Mouse (Mus musculus) intestine, embryonic 14.5 days (tissue): Measurements from ENCODE around the gene Lrba. TPM values are rescaled to one million over a fixed set of nuclear protein-coding genes. Genes with fewer than 3 reads are reported as not detected.

Experiments
- ATAC-seq: fragments of 200-750 bp; cut with Nextera tagmentation; replicated peaks from 2 replicates; pipeline ENCODE4 v1.8.0; 2017; ENCODE audit warnings: low read depth, moderate number of reproducible peaks, moderate TSS enrichment, moderate library complexity; ENCODE audit not compliant: low FRiP score, low TSS enrichment
- DNase-seq: peaks from one replicate; pipeline ENCODE4 v3.0.0-alpha.2; 2018; ENCODE audit warnings: low spot score
- H3K27ac ChIP-seq: fragments of 300-500 bp; sonication (generic); 2 replicates; pipeline ENCODE4 v1.5.1; 2014; ENCODE audit warnings: low read depth, mild to moderate bottlenecking, control low read depth
- H3K27me3 ChIP-seq: fragments of 300-500 bp; sonication (generic); replicated peaks from 2 replicates; pipeline ENCODE4 v1.6.1; 2014; ENCODE audit warnings: low read length, control low read depth; ENCODE audit not compliant: control insufficient read depth, insufficient read depth
- H3K36me3 ChIP-seq: fragments of 300-500 bp; sonication (generic); 2 replicates; pipeline ENCODE4 v1.6.1; 2014; ENCODE audit warnings: low read length, control low read depth; ENCODE audit not compliant: control insufficient read depth, insufficient read depth
- H3K4me1 ChIP-seq: fragments of 300-500 bp; sonication (generic); replicated peaks from 2 replicates; pipeline ENCODE4 v1.6.1; 2014; ENCODE audit warnings: low read length, control low read depth, mixed read lengths; ENCODE audit not compliant: control insufficient read depth, insufficient read depth
- H3K4me2 ChIP-seq: fragments of 300-500 bp; sonication (generic); 2 replicates; pipeline ENCODE4 v1.6.1; 2014; ENCODE audit warnings: low read length
- H3K4me3 ChIP-seq: fragments of 300-500 bp; sonication (generic); 2 replicates; pipeline ENCODE4 v1.5.1; 2014; ENCODE audit warnings: low read depth, low read length, control low read depth, mixed read lengths
- H3K9ac ChIP-seq: fragments of 300-500 bp; sonication (generic); 2 replicates; pipeline ENCODE4 v1.6.1; 2014; ENCODE audit warnings: mild to moderate bottlenecking, low read length
- H3K9me3 ChIP-seq: fragments of 300-500 bp; sonication (generic); 2 replicates; pipeline ENCODE4 v1.6.1; 2016; ENCODE audit warnings: low read length, control low read depth; ENCODE audit not compliant: control insufficient read depth
- WGBS: fragments of 180-500 bp; shearing (Covaris S2); extraction: QIAGEN DNeasy Blood & Tissue Kit; methylation state at CpG from one replicate; pipeline ENCODE4 v1.1.7; 2014; 5-methylcytosine and 5-hydroxymethylcytosine counted together
- polyA plus RNA-seq: library from polyadenylated mRNA; unstranded; fragments of >200 nt; fragmentation: Nextera tagmentation; extraction: Ambion mirVana; gene quantifications from 2 replicates; pipeline ENCODE4 v1.2.1, GENCODE M21; 2014

The Lrba gene
- polyA plus RNA-seq, 1 experiment from 2014 or later, result 14.1 TPM

DNA sequence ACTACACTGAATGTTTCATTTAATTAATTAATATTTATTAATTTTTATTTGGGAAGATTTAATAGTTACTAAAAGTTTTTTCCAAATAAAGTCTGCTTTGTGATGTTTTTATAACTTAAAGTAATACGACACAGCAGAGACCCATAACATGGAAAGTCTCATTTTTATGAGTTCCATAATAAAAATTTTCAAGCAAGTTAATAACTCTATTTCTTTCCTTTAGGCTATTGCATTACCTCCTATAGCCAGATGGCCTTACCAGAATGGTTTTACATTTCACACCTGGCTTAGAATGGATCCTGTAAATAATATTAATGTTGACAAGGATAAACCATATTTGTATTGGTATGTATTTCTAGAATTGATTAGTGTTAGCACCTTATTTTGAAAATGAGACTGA, 70.4 kb downstream of the Lrba start:
- H3K9ac ChIP-seq, result no peak overlapping the region
- H3K9me3 ChIP-seq, result no peaks in the 10 kb centered on the region
- H3K27ac ChIP-seq, result no peak overlapping the region
- WGBS, result 88% methylated on average over 1 of the region's 1 CpGs
- no peaks in the 10 kb centered on the region for H3K27me3 ChIP-seq
- no peak overlapping the region for H3K4me2 ChIP-seq
- DNase-seq (no peak), ATAC-seq (no peak)
- H3K36me3 ChIP-seq, result no peaks in the 10 kb centered on the region
- H3K4me1 ChIP-seq, result no peaks in the 10 kb centered on the region
- no peak overlapping the region for H3K4me3 ChIP-seq

DNA sequence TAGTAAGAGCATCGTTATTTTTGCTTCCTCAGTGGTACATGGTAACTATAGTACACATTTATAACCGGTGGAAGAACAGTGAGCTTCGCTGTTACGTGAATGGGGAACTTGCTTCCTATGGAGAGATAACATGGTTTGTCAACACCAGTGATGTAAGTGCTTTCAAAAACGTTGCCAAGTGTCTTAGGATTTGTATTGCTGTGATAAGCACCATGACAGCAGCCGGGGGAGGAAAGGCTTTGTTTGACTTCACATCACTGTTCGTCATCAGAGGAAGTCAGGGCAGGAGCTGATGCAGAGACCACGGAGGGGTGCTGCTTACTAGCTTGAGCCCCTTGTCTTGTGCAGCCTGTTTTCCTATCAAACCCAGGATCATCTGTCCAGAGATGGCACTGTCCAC, 71.7 kb downstream of the Lrba start:
- ATAC-seq (no peak), DNase-seq (no peak)
- Histone ChIP-seq H3K4me1 (no peaks in the 10 kb centered on the region), H3K9me3 (no peaks in the 10 kb centered on the region), H3K36me3 (no peaks in the 10 kb centered on the region), H3K27me3 (no peaks in the 10 kb centered on the region), H3K4me3 (no peak overlapping the region), H3K9ac (no peak overlapping the region), H3K4me2 (no peak overlapping the region), H3K27ac (no peak overlapping the region)
- WGBS, result 61% methylated on average over 8 of the region's 8 CpGs

DNA sequence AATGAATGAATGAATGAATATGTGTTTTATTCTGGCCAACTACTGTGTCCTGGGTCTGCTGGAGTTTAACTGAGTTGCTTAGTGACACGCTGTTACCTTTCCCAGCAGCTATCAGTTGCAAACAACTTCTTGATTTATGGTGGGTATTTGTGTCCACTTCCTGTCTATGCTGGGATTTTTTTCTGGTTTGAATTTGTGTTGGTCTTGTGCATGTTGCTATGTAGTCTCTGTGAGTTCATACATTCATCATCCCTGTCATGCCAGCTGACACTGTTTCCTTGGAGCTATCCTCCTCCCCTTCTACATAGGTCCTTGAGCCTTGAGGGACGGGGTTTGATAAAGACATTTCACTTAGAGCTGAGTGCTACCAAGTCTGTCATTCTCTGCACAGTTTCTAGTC, 84.4 kb downstream of the Lrba start:
- ATAC-seq (no peak), DNase-seq (no peak)
- Histone ChIP-seq H3K36me3 (no peaks in the 10 kb centered on the region), H3K4me2 (no peak overlapping the region), H3K27ac (no peak overlapping the region), H3K9ac (no peak overlapping the region), H3K27me3 (no peaks in the 10 kb centered on the region), H3K4me3 (no peak overlapping the region), H3K9me3 (no peaks in the 10 kb centered on the region), H3K4me1 (no peaks in the 10 kb centered on the region)
- WGBS, result 54% methylated on average over 2 of the region's 2 CpGs

DNA sequence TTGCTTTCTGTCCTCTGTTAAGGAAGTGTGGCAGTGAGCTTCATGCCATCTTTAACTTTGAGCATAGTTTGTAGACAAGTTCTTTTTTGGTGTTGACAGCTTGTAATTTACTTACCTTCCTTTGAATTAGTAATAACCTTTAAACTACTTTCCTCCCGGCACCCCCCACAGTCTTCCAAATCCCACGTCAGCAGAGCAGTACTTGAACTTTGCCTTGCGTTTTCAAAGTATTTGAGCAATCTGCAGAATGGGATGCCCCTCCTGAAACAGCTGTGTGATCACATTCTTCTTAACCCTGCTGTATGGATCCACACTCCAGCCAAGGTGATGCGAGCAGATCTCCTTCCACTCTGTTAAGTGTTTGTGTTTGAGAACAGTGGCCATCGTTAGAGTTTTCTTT, 85.7 kb downstream of the Lrba start:
- DNase-seq (no peak), ATAC-seq (no peak)
- Histone ChIP-seq H3K9me3 (no peaks in the 10 kb centered on the region), H3K4me1 (no peaks in the 10 kb centered on the region), H3K4me2 (no peak overlapping the region), H3K27ac (no peak overlapping the region), H3K4me3 (no peak overlapping the region), H3K9ac (no peak overlapping the region), H3K36me3 (no peaks in the 10 kb centered on the region), H3K27me3 (no peaks in the 10 kb centered on the region)
- WGBS, result 71% methylated on average over 5 of the region's 5 CpGs

DNA sequence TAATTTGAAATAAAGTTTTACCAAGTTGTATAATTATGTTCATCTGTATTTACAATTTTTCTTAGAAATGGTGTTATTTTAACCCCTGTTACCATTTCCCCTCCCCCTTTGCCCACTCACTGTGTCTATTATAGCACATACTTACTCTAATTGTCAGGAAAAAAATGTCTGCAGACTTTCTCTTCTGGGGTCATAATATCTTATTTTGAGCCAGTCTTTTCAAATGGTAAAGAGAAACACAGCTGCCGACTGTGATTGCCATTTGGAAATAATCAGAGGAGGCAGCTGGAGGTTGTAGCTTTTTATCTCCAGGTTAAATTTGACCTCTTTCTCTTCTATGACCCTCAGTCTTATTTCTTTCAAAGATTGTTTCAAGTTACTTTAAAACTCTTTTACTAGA, 86.9 kb downstream of the Lrba start:
- ATAC-seq, result no peak
- Histone ChIP-seq H3K9me3 (no peaks in the 10 kb centered on the region), H3K27ac (no peak overlapping the region), H3K4me2 (no peak overlapping the region), H3K4me1 (no peaks in the 10 kb centered on the region), H3K36me3 (no peaks in the 10 kb centered on the region), H3K27me3 (no peaks in the 10 kb centered on the region), H3K4me3 (no peak overlapping the region), H3K9ac (no peak overlapping the region)
- 45% methylated on average over 1 of the region's 1 CpGs for WGBS
- no peak for DNase-seq

DNA sequence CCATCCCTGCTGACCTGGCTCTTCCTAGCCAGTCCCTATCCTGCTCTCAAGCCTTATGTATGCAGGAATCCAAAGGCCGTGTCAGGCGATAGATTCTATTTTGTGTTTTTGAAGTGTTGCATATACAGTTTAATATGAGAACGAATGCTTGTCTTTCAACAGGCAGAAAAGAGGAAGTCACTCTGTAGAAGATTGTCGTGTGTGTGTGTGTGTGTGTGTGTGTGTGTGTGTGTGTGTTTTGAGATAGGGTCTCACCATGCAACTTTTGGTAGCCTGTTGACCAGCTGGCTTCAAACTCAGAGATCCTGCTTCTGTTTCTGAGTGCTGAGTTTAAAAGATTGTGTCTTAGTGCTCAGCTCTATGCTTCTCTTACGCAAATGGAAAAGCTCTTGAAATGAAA, 93.2 kb downstream of the Lrba start:
- ATAC-seq (no peak), DNase-seq (no peak)
- WGBS, result 82% methylated on average over 5 of the region's 5 CpGs
- Histone ChIP-seq H3K4me2 (no peak overlapping the region), H3K9me3 (no peaks in the 10 kb centered on the region), H3K27ac (no peak overlapping the region), H3K36me3 (no peaks in the 10 kb centered on the region), H3K27me3 (no peaks in the 10 kb centered on the region), H3K4me1 (no peaks in the 10 kb centered on the region), H3K9ac (no peak overlapping the region), H3K4me3 (no peak overlapping the region)

DNA sequence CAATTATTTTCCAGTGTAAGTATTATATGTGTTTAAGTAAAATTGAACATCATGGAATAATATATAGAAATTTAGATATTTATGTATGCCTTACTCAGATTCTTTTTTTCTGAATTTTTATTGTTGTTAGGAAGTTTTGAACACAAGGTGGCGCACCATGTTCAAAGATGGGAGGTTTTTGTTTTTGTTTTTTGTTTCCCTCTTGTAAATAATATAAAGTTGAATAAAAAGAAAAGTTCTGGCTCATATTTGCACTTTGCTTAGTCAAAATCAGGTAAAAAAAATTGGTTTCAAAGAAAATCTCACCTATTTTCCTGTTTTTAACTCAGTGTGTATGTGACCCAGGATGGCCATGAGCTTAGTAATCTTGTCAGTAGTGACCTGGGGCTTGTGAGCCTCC, 104.1 kb downstream of the Lrba start:
- Histone ChIP-seq H3K4me3 (no peak overlapping the region), H3K9me3 (no peaks in the 10 kb centered on the region), H3K9ac (no peak overlapping the region), H3K4me2 (no peak overlapping the region), H3K36me3 (no peaks in the 10 kb centered on the region), H3K27ac (no peak overlapping the region), H3K27me3 (no peaks in the 10 kb centered on the region), H3K4me1 (no peaks in the 10 kb centered on the region)
- WGBS, result 27% methylated on average over 1 of the region's 1 CpGs
- DNase-seq (no peak), ATAC-seq (no peak)

DNA sequence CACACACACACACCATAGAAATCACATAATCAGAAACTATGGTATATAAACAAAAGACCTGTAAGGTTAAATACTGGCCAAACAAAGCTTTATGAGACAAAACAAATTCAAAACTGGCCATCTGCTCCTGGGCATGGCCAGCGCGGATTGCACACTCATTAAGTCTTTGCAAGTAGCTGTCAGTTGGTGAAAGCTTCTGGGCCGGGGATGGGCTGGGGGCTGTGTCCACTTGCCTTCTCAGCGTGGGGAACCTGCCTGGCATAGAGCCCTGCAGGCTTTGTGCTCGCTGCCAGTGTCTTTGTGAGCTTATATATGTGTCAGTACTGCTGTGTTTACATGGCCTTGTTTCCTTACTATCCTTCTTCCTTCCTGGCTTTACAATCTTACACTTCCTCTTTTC, 118.8 kb downstream of the Lrba start:
- Histone ChIP-seq H3K4me3 (no peak overlapping the region), H3K27me3 (no peaks in the 10 kb centered on the region), H3K4me1 (no peaks in the 10 kb centered on the region), H3K27ac (no peak overlapping the region), H3K9me3 (no peaks in the 10 kb centered on the region), H3K36me3 (peaks cover 2% of the 10 kb centered on the region; the same call in 1 of the 2 replicates), H3K4me2 (no peak overlapping the region), H3K9ac (no peak overlapping the region)
- WGBS, result 63% methylated on average over 5 of the region's 5 CpGs
- DNase-seq (no peak), ATAC-seq (no peak)

DNA sequence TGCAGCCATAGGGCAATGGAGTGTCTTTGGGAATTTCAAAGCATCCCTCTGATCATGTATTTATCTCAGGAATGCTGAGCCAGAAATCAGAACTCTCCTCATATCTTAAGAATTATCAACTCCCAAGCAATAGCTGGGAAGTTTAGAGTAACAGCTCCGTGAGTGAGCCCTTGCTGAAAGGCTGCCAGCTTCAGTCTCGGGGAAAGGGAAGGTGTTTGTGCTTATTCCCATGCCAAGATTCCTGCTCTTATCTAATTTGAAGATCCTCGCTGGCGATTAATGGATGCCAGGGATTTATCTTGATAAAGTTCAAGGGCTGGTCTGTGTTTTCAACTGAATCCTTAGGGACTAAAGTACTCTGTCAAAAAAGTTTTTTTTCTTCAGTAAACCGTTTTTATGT, 138.0 kb downstream of the Lrba start:
- 36% methylated on average over 5 of the region's 5 CpGs for WGBS
- no peak for DNase-seq
- no peaks in the 10 kb centered on the region for H3K9me3 ChIP-seq

More for the DNA sequence above, 138.0 kb downstream of the Lrba start:
- no peaks in the 10 kb centered on the region for H3K4me1 ChIP-seq
- no peaks in the 10 kb centered on the region for H3K27me3 ChIP-seq
- no peak overlapping the region for H3K4me2 ChIP-seq
- no peak overlapping the region for H3K4me3 ChIP-seq
- no peak overlapping the region for H3K9ac ChIP-seq
- H3K36me3 ChIP-seq, result no peaks in the 10 kb centered on the region
- ATAC-seq, result no peak
- H3K27ac ChIP-seq, result no peak overlapping the region
